Mouse (Mus musculus) adrenal gland, adult 18-20 months (tissue): ENCODE measurements around the gene Tmem255b. TPM values are rescaled to one million over a fixed set of nuclear protein-coding genes. Genes with fewer than 3 reads are reported as not detected.

Experiments
- total RNA-seq, 2 experiments: library from RNA; stranded (reverse); gene quantifications; 1 replicate in 1 of 2; 2 replicates in 1 of 2; pipeline ENCODE4 v1.2.3; 2021

The Tmem255b gene
- total RNA-seq, 2 experiments from 2014 or later = 1.3 to 1.7 TPM

Other genes with a start within 250 kb of the Tmem255b start
- gene Grtp1, start 234.6 kb upstream of the Tmem255b start, total RNA-seq = 10 to 100 TPM in 1 of 2 experiments, 1 to 10 TPM in 1; 9.1 to 15.3 TPM
- gene Adprhl1, start 181.0 kb upstream of the Tmem255b start, total RNA-seq = 10 to 100 TPM in 1 of 2 experiments, 1 to 10 TPM in 1; 7.8 to 18.5 TPM
- gene Dcun1d2, start 147.1 kb upstream of the Tmem255b start, total RNA-seq = 10 to 100 TPM; 27.2 to 33.6 TPM
- 10 to 100 TPM; 31.2 to 33.2 TPM for gene Tmco3, start 147.0 kb upstream of the Tmem255b start, total RNA-seq
- gene Tfdp1, start 96.4 kb upstream of the Tmem255b start, total RNA-seq = 10 to 100 TPM; 49.1 to 58.3 TPM
- 1 to 10 TPM in 1 of 2 experiments, under 1 TPM in 1; 0.60 to 5.0 TPM for gene Atp4b, start 38.4 kb upstream of the Tmem255b start, total RNA-seq
- gene Grk1, start 30.1 kb upstream of the Tmem255b start, total RNA-seq = not detected
- 100 to 1,000 TPM; 100 to 394 TPM for gene Gas6, start 59.3 kb downstream of the Tmem255b start, total RNA-seq
- gene 1700029H14Rik, start 127.3 kb downstream of the Tmem255b start, total RNA-seq = not detected
- gene Rasa3, start 242.4 kb downstream of the Tmem255b start, total RNA-seq = 10 to 100 TPM; 19.1 to 30.6 TPM